Mouse (Mus musculus): ENCODE measurements around the gene Cdk5rap3. TPM values are rescaled to one million over a fixed set of nuclear protein-coding genes. Genes with fewer than 3 reads are reported as not detected.

Gene Cdk5rap3
- polyA plus RNA-seq, 1 experiment from 2014 or later: 87.8 TPM

Other genes with a start within 250 kb of the Cdk5rap3 start
- gene Snx11, start 138.9 kb downstream of the Cdk5rap3 start, polyA plus RNA-seq (2016; fragmentation: Nextera tagmentation; extraction: Ambion mirVana): 21.1 and 21.2 TPM in 2 replicates
- 184 and 189 TPM in 2 replicates for gene Cbx1, start 127.4 kb downstream of the Cdk5rap3 start, polyA plus RNA-seq (2016; fragmentation: Nextera tagmentation; extraction: Ambion mirVana)
- 66.3 and 70.1 TPM in 2 replicates for gene Nfe2l1, start 86.5 kb downstream of the Cdk5rap3 start, polyA plus RNA-seq (2016; fragmentation: Nextera tagmentation; extraction: Ambion mirVana)
- 78.1 and 88.3 TPM in 2 replicates for gene Copz2, start 66.6 kb downstream of the Cdk5rap3 start, polyA plus RNA-seq (2016; fragmentation: Nextera tagmentation; extraction: Ambion mirVana)
- 0.84 and 1.1 TPM in 2 replicates for gene Prr15l, start 11.6 kb upstream of the Cdk5rap3 start, polyA plus RNA-seq (2016; fragmentation: Nextera tagmentation; extraction: Ambion mirVana)
- gene Pnpo, start 27.5 kb upstream of the Cdk5rap3 start, polyA plus RNA-seq (2016; fragmentation: Nextera tagmentation; extraction: Ambion mirVana): 18.4 and 19.7 TPM in 2 replicates
- 13.7 and 17.8 TPM in 2 replicates for gene Sp2, start 66.5 kb upstream of the Cdk5rap3 start, polyA plus RNA-seq (2016; fragmentation: Nextera tagmentation; extraction: Ambion mirVana)
- 6.5 and 7.7 TPM in 2 replicates for gene Sp6, start 96.9 kb upstream of the Cdk5rap3 start, polyA plus RNA-seq (2016; fragmentation: Nextera tagmentation; extraction: Ambion mirVana)
- gene Scrn2, start 113.4 kb upstream of the Cdk5rap3 start, polyA plus RNA-seq (2016; fragmentation: Nextera tagmentation; extraction: Ambion mirVana): 32.4 and 35.1 TPM in 2 replicates
- gene Lrrc46, start 124.9 kb upstream of the Cdk5rap3 start, polyA plus RNA-seq (2016; fragmentation: Nextera tagmentation; extraction: Ambion mirVana): 1.0 TPM in 2 replicates
- gene Mrpl10, start 125.1 kb upstream of the Cdk5rap3 start, polyA plus RNA-seq (2016; fragmentation: Nextera tagmentation; extraction: Ambion mirVana): 80.0 and 80.5 TPM in 2 replicates
- 6.7 and 8.7 TPM in 2 replicates for gene Osbpl7, start 134.1 kb upstream of the Cdk5rap3 start, polyA plus RNA-seq (2016; fragmentation: Nextera tagmentation; extraction: Ambion mirVana)
- 0.17 TPM in 1 of 2 replicates, not detected in the other for gene Tbx21, start 198.8 kb upstream of the Cdk5rap3 start, polyA plus RNA-seq (2016; fragmentation: Nextera tagmentation; extraction: Ambion mirVana)
- 8.0 and 8.7 TPM in 2 replicates for gene Tbkbp1, start 235.0 kb upstream of the Cdk5rap3 start, polyA plus RNA-seq (2016; fragmentation: Nextera tagmentation; extraction: Ambion mirVana)

All from limb, embryonic 12.5 days (tissue).